Mouse (Mus musculus) adrenal gland, adult 2 months (tissue): ENCODE results near the gene 1700123O20Rik. TPM values are rescaled to one million over a fixed set of nuclear protein-coding genes. Genes with fewer than 3 reads are reported as not detected.

Experiments
- DNase-seq: peaks from one replicate; pipeline ENCODE4 v3.0.0; 2021
- microRNA-seq, 2 experiments: library from miRNA; unstranded; fragments of <30 nt; microRNA quantifications; one replicate each; pipeline ENCODE4 v1.2.0; 2021
- polyA plus RNA-seq: library from polyadenylated mRNA; depleted of rRNA; stranded (reverse); fragments of >200 nt; gene quantifications from 2 replicates; pipeline ENCODE4 v1.2.3, GENCODE M21; 2012; rRNA removed
- total RNA-seq, 2 experiments: library from RNA; stranded (reverse); gene quantifications; 2 replicates each; pipeline ENCODE4 v1.2.3; 2021

1700123O20Rik gene
- total and polyA plus RNA-seq, 3 experiments = 39.8 to 52.7 (median 41.7) TPM

DNA sequence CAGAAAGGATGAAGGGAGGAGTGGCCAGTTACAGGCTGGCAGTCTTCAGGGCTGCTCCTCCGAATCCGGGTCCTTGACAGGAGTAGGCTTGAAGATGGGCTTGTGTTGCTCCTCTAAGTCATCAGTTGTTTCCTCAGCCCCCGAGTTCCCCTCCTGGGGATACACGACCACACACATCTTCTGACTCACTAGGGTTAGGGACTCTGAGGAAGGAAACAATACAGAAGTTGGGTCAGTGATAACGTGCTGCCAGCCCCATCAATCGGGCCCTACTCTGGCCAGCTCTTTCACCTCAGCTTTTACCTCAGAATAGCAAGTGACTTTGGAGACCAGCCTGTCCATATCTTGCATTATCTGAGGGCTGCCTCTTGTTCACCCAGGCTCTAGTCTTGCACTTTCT is 38.0 kb downstream of the 1700123O20Rik start:
- no peak for DNase-seq

- no peak for DNase-seq
These were observed 41.5 kb downstream of the 1700123O20Rik start for GRCm38 (mm10) chr14:54727565-54727964.

DNA sequence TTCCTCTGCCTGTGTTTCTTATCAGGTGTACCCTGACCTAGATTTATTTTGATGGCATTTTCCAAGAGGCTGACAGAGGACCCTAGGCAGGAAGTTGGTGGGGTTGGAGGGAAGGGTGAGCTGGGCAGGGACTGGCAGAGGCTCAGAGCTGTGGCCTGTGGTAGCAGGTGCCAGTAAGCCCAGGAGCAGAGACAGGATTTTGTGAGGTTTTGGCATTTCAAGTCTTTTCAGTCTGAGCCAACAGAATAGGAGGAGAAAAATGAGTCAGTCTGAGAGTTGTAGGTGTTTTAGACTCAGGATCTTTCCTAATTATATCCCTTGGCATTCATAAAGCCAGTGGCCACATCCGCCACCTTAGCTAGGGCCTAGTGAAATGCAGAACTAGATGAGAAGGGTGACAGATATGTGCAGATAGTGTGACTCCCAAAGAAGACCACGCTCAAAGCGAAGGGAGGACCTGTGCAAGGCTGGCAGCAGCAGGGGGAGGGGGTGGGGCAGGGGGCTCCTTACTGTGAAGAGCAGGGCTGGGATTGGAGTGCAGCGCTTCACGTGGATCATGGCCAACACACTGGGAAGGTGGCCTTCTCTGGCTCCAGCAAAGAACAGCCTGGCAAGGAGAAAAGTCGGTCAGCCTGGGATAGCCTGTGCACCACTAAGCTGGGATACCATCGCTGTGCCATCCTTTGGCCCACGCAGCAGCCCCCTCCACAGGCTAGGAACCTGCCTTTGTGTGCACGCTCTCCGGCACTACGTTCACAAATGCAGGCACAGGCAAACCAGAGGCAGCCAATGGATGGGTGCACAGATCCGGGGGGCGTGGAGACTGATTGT is 43.0 kb downstream of the 1700123O20Rik start:
- no peak for DNase-seq

GRCm38 (mm10) chr14:54730305-54730704 is 44.3 kb downstream of the 1700123O20Rik start:
- DNase-seq = no peak

GRCm38 (mm10) chr14:54732206-54732605 is 46.2 kb downstream of the 1700123O20Rik start:
- no peak for DNase-seq

DNA sequence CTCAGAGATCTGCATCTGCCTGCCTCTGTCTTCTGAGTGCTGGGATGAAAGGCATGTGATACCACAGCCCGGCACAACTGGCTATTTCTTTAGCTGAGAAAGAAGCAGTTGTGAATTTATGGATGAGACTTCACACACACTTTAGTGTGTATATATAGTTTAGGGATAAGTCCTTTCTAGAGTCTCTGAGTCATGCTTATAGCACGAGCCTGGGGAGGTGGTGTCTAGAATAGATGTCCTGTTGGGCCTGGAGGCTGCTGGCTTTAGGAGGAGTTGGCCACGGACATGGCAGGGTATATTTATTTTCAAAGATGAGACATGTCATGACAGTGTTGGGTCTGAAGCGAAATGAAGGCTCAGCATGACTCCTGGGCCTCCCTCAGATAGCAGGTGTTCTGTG is 48.0 kb downstream of the 1700123O20Rik start:
- DNase-seq = no peak

DNA sequence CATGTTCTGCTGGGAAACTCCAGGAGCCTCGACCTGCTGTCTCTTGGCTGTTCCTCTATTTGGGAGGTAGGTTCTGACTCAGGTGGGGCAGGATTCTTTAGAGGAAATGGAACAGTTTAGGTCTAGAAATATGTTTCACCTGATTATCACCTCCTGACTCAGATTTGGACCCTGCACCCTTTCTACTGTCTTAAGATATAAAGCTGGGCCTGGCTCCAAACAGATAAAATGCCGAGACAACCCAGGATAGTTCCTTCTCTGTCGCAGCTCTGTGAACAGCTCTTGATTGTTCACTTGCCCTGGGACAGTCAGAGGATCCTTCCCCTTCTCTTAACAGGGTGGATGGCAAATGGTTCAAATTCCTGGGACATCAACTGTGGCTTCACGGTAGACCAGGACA is 49.2 kb downstream of the 1700123O20Rik start:
- DNase-seq = no peak

DNA sequence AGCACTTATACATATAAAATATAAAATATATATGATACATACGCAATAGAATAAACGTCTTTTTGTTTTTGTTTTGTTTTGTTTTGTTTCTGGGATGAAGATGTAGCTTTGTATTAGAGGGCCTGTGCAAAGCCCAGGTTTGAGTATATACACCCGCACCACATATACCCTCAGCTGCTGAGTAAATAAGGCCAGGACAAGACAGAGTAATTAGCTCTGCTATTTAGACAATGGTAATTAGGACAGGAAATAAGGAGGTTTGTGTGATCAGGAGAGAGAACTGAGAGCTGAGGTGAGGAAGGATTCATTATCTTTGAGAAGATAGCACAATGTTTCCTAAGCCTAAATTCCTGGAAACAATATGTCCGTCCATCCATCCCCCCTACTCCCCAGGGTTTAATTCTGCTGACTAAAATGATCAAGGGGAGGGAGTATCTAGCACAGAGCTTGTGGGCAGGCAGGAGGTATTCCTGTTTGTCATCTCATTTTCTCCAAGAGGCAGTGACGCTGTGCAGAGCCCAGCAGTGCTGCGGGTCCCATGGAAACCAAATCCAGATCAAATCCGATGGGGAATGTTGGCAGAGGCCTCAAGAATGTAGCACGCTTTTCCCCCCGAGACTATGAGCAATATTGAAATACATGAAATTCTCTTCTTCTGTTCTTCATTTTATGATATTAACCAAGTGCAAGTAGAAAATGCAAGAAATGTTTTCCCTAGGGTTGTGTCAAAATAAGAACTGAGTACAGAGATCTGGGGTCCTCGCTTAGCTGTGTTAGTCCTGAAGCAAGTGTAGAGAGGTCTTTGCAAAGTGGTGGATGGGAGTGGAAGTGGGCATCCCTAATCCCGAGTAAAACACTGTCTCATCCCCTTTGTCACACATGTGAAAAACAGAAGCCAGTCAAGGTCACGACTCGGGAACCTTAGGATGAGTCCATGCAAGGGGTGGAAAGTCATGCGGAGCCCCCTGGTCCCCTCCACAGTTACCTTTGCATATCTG is 50.8 kb downstream of the 1700123O20Rik start:
- DNase-seq = no peak

- DNase-seq = no peak
These were observed 51.6 kb downstream of the 1700123O20Rik start for GRCm38 (mm10) chr14:54737634-54738033.

Small RNA genes within 50 kb of the gene (microRNA-seq; reads per million reads assigned to microRNA genes)
- 0 reads per million in 2 experiments for gene Mir6948

Other genes starting within 250 kb of the 1700123O20Rik start
- gene Lrp10, start 222.1 kb upstream of the 1700123O20Rik start, total RNA-seq = 100 to 1,000 TPM; 116 to 139 TPM
- gene Lrp10, start 222.1 kb upstream of the 1700123O20Rik start, polyA plus RNA-seq = 262 and 276 TPM in 2 replicates
- gene Rem2, start 210.1 kb upstream of the 1700123O20Rik start, total RNA-seq = under 1 TPM; 0.29 to 0.45 TPM
- gene Rem2, start 210.1 kb upstream of the 1700123O20Rik start, polyA plus RNA-seq = 0.40 and 0.49 TPM in 2 replicates
- 10 to 100 TPM; 45.2 to 47.4 TPM for gene Prmt5, start 168.7 kb upstream of the 1700123O20Rik start, total RNA-seq
- gene Prmt5, start 168.7 kb upstream of the 1700123O20Rik start, polyA plus RNA-seq = 39.1 and 44.3 TPM in 2 replicates
- 10 to 100 TPM; 13.9 to 26.6 TPM for gene Haus4, start 131.6 kb upstream of the 1700123O20Rik start, total RNA-seq
- 20.4 and 21.0 TPM in 2 replicates for gene Haus4, start 131.6 kb upstream of the 1700123O20Rik start, polyA plus RNA-seq
- gene Ajuba, start 108.7 kb upstream of the 1700123O20Rik start, total RNA-seq = 10 to 100 TPM; 14.4 to 30.3 TPM
- 47.0 and 56.9 TPM in 2 replicates for gene Ajuba, start 108.7 kb upstream of the 1700123O20Rik start, polyA plus RNA-seq
- gene 4931414P19Rik, start 80.2 kb upstream of the 1700123O20Rik start, total RNA-seq = 1 to 10 TPM; 2.9 to 8.2 TPM
- 7.4 and 9.6 TPM in 2 replicates for gene 4931414P19Rik, start 80.2 kb upstream of the 1700123O20Rik start, polyA plus RNA-seq
- 100 to 1,000 TPM; 317 to 332 TPM for gene Psmb5, start 68.2 kb upstream of the 1700123O20Rik start, total RNA-seq
- gene Psmb5, start 68.2 kb upstream of the 1700123O20Rik start, polyA plus RNA-seq = 267 and 322 TPM in 2 replicates
- not detected for gene Psmb11, start 64.8 kb upstream of the 1700123O20Rik start, total RNA-seq
- not detected in 2 replicates for gene Psmb11, start 64.8 kb upstream of the 1700123O20Rik start, polyA plus RNA-seq
- gene Gm17606, start 45.3 kb upstream of the 1700123O20Rik start, total RNA-seq = not detected
- not detected in 2 replicates for gene Gm17606, start 45.3 kb upstream of the 1700123O20Rik start, polyA plus RNA-seq
- gene Cdh24, start 44.9 kb upstream of the 1700123O20Rik start, total RNA-seq = 1 to 10 TPM in 1 of 2 experiments, under 1 TPM in 1; 0.66 to 1.7 TPM
- gene Cdh24, start 44.9 kb upstream of the 1700123O20Rik start, polyA plus RNA-seq = 4.4 and 6.6 TPM in 2 replicates
- gene Acin1, start 715 bp downstream of the 1700123O20Rik start, total RNA-seq = 100 to 1,000 TPM; 120 to 177 TPM
- 93.0 and 109 TPM in 2 replicates for gene Acin1, start 715 bp downstream of the 1700123O20Rik start, polyA plus RNA-seq
- gene Gm29776, start 12.6 kb downstream of the 1700123O20Rik start, total RNA-seq = not detected
- 0.07 and 0.08 TPM in 2 replicates for gene Gm29776, start 12.6 kb downstream of the 1700123O20Rik start, polyA plus RNA-seq
- not detected for gene Cebpe, start 26.0 kb downstream of the 1700123O20Rik start, total RNA-seq
- 0.18 and 0.52 TPM in 2 replicates for gene Cebpe, start 26.0 kb downstream of the 1700123O20Rik start, polyA plus RNA-seq
- gene Slc7a8, start 95.7 kb downstream of the 1700123O20Rik start, total RNA-seq = 10 to 100 TPM; 24.7 to 74.6 TPM
- gene Slc7a8, start 95.7 kb downstream of the 1700123O20Rik start, polyA plus RNA-seq = 31.9 and 52.9 TPM in 2 replicates
- gene Rnf212b, start 127.9 kb downstream of the 1700123O20Rik start, total RNA-seq = 1 to 10 TPM in 1 of 2 experiments, under 1 TPM in 1; 0.35 to 1.5 TPM
- gene Rnf212b, start 127.9 kb downstream of the 1700123O20Rik start, polyA plus RNA-seq = 0.22 and 0.24 TPM in 2 replicates
- 10 to 100 TPM; 12.1 to 18.8 TPM for gene Homez, start 184.7 kb downstream of the 1700123O20Rik start, total RNA-seq
- 3.5 and 4.1 TPM in 2 replicates for gene Homez, start 184.7 kb downstream of the 1700123O20Rik start, polyA plus RNA-seq
- 10 to 100 TPM; 13.0 to 19.6 TPM for gene Ppp1r3e, start 191.3 kb downstream of the 1700123O20Rik start, total RNA-seq
- gene Ppp1r3e, start 191.3 kb downstream of the 1700123O20Rik start, polyA plus RNA-seq = 41.8 and 45.9 TPM in 2 replicates
- 10 to 100 TPM; 42.6 to 57.7 TPM for gene Bcl2l2, start 197.2 kb downstream of the 1700123O20Rik start, total RNA-seq
- gene Bcl2l2, start 197.2 kb downstream of the 1700123O20Rik start, polyA plus RNA-seq = 43.3 and 45.1 TPM in 2 replicates
- 1 to 10 TPM in 1 of 2 experiments, not detected in 1; 7.1 TPM for gene Gm20521, start 197.2 kb downstream of the 1700123O20Rik start, total RNA-seq
- gene Gm20521, start 197.2 kb downstream of the 1700123O20Rik start, polyA plus RNA-seq = 37.6 and 42.4 TPM in 2 replicates
- 100 to 1,000 TPM; 167 to 196 TPM for gene Pabpn1, start 206.3 kb downstream of the 1700123O20Rik start, total RNA-seq
- 69.3 and 80.4 TPM in 2 replicates for gene Pabpn1, start 206.3 kb downstream of the 1700123O20Rik start, polyA plus RNA-seq
- 10 to 100 TPM; 24.9 to 45.1 TPM for gene Slc22a17, start 226.9 kb downstream of the 1700123O20Rik start, total RNA-seq
- 191 and 246 TPM in 2 replicates for gene Slc22a17, start 226.9 kb downstream of the 1700123O20Rik start, polyA plus RNA-seq
- 1 to 10 TPM; 1.9 to 4.9 TPM for gene Efs, start 239.9 kb downstream of the 1700123O20Rik start, total RNA-seq
- gene Efs, start 239.9 kb downstream of the 1700123O20Rik start, polyA plus RNA-seq = 7.7 and 11.4 TPM in 2 replicates
- not detected for gene Il25, start 246.5 kb downstream of the 1700123O20Rik start, total RNA-seq
- 0.12 and 0.17 TPM in 2 replicates for gene Il25, start 246.5 kb downstream of the 1700123O20Rik start, polyA plus RNA-seq